Mouse (Mus musculus): ENCODE measurements around the gene Srp14.

Gene Srp14

DNA sequence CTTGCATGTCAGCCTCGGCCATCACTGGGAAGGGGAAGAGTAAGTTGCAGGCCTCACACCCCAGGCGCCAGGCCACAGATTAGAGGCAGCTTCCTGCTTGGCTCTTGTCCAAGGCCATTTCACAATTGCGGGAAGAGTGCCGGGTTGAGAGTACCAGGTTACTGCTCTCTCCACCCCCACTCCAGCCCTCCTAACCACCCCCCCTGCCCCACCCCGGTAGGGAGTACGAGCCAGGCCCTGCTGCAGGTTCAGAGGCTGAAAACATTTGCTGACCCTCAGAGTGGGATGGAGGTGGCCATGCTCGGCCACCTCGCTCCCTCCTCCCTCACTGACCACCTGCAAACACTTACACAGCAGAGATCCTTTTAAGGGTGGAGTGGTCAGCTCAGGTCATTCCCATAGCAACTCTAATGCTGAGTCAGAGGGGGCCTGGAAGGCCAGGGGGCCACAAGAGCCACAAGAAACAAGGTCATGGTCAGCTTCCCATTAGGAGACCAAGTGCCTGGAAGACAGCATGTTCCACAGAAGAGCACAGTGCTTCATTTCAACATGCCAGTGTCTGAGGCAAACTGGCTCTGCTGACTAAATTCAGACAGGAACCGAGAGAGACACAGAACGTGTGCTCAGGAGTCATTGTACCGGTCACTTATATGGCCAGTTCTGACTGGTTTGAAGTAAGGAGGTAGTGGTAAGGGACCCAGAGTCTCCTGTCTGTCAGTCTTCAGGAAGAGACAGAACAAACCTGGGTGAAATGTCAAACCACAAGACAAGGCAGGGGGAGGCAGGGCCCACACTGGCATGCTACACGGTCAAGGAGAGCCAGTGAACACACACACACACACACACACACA lies 11.0 kb upstream of the Srp14 start:
- no peak for DNase-seq (ENCODE audit: low read depth, low spot score)

DNA sequence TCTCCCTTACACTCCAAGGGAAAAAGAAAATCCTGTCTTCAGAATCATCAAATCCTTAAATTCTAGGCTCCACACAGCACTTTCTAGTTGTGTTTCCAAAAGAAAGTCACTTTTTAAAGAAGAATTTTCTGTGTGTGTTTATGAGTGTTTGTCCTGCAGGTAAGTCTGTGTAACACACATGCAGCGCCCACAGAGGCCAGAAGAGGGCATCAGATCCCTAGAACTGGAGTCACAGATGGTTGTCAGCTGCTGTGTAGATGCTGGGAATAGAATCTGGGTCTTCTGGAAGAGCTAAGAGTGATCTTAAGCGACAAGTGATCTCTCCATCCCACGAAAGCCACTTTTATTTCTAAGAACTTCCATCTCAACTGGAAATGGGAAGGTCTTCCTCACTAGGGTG lies 8.3 kb upstream of the Srp14 start:
- no peak for DNase-seq (ENCODE audit: low read depth, low spot score)

DNA sequence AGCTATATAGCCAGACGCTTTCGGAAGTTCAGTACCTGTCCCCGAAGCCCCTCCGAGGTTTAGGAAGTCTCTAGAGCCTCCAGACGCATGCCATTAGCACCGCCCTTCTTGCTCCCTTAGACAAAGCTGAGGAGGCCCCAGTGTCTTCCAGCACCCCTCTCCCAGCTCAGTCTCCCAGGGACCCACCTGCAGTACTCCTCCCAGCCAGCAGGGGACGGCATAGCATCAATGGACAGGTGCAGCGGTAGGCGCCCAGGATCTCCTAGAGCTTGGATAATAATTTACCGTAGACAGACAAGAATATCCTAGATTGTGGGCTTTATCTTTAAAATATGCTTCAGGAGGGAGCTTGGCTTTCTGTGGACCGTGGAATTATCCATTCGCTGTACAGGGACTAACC lies 7.4 kb upstream of the Srp14 start:
- peak; percentile 76 for DNase-seq (ENCODE audit: low read depth, low spot score)

DNA sequence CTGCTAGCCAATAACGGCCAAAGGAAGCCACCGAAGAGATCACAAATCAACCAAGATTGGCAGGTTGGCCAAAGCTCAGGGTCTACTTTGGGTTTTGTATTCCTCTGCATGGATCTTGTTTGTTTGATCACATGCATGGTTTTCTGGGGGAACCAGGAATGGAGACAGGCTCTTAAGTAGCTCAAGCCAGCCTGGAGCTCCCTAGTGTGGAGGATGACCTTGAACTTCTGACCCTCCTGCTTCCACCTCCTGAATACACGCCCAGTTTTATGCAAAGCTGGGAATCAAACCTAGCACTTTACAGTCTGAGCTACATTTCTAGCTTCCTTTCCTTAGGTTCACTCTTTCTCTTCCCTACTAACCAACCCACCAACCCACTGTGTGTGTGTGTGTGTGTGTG lies 5.9 kb upstream of the Srp14 start:
- DNase-seq (ENCODE audit: low read depth, low spot score): no peak

DNA sequence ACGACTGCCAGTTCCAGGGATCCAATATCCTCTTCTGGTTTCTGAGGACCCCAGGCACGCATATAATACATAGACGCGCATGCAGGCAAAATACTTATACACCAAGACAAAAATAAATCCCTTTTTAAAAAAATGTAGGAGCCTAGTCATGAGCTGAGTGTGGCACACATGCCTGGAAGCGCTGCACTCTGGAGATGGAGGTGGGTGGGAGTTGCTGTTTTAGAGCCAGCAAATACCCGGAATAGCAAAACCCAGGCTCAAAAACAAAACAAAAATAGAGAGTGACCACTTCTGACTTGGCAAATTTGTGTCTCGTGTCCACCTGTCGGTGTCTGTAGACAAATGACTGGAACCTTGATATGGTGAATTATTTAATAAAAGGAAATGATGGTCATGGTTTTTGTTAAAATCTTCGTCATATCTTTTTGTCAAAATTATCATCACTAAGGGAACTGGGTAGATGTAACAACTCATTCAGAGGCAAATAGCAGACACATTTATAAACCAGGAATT lies 4.9 kb upstream of the Srp14 start:
- no peak for DNase-seq (ENCODE audit: low read depth, low spot score)

DNA sequence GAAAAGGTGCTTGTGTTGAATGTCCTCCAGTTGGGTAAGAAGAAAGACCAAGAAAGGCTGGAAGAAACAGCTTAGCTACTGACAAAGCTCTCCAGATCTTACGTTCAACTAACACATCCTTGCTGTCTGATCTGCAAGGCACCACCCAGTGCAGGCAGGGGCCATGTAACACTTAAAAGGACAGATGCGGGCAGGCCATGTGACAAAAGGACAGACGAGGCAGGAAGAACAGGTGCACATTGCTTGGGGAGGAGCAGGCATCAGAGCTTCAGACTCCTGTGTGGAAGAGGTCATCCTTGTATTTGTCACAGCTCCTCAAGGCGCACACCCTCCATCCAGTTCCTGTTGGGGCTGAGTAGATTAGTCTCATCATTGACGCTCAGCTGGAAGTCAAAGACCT lies 3.5 kb upstream of the Srp14 start:
- no peak for DNase-seq (ENCODE audit: low read depth, low spot score)

DNA sequence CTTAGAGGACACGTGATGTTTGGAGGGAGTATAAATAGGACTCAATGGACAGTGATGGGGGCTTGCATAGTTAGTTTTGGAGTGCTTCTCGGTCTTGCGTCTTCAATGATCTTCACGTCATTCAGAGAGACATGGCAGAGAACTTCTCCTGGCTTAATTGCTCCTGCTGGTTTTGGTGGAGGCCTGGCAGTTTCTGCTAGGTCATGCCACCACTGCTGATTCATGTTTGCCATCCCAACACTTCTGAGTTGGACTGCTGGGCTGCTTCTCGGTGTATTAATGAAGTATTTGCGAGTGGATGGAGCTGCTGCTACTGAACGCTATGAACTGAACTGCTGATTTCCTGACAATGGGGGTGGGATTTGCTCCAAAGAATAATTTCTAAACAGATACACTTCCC lies 1.4 kb upstream of the Srp14 start:
- no peak for DNase-seq (ENCODE audit: low read depth, low spot score)

DNA sequence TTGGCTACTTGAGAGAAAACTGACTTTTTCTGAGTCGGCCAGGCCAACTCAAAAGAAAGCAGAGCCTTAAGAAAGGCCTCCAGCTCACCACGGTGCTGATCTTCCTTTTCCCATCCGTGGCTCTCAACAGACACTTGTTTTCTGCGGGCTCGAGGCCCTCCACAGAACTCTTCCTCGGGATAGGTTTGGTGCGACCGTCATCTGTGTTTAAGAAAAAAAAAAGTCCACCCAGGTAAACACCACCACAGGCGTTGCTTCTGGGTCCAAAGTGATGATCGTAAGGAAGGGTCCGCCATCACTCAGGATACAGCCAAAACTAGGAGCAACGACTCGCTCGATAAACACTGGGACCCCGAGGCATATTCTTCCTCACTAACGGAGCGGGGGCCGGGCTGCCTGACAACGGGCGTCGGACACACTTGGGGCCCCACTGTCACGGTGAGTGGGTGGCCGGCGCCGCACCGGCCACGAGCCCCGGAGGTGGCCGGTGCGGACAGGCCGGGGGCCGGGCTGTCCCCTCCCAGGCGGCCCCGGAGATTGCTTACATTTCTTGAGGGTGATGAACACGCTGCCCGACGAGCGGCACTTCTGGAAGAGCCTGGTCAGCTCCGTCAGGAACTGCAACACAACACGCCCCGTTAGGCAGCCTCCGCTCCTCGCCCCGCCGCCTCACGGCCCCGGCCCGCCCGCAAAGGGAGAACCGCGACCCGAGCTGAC lies 520 bp downstream of the Srp14 start:
- DNase-seq (ENCODE audit: low read depth, low spot score): no peak

DNA sequence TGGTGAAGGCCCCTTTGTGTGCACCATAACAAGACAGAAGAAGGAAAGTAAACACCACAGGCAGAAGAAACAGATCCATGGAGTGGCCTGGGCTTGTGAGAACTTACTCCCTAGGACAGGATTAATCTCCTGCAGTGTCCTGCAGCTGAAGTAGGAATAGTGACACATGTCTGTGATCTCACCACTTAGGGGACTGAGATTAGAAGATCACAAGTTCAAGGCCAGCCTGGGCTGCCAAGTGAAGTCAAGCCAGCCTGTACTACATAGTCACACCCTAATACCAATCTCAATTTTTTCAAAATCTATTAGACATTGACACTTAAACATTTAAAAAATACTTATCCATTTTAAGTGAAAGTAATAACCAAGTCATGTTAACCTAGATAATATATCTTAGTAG lies 11.2 kb downstream of the Srp14 start:
- no peak for DNase-seq (ENCODE audit: low read depth, low spot score)

DNA sequence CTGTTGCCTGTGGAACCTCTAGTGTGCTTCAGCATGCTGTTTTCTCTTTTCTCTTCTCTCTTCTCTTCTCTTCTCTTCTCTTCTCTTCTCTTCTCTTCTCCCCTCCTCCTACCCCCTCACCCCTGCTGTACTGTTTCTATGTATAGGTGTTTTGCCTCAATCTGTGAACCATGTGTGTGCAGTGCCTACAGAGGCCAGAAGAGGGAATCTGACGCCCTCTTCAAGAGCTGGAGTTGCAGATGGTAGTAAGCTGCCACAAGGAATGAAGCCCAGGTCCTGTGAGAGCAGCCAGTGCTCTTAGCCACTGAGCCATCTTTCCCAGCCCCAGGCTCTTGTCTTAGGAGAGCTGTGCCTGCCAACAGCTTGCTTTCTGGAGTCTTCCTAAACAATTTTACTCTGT lies 12.9 kb downstream of the Srp14 start:
- DNase-seq (ENCODE audit: low read depth, low spot score): no peak

DNA sequence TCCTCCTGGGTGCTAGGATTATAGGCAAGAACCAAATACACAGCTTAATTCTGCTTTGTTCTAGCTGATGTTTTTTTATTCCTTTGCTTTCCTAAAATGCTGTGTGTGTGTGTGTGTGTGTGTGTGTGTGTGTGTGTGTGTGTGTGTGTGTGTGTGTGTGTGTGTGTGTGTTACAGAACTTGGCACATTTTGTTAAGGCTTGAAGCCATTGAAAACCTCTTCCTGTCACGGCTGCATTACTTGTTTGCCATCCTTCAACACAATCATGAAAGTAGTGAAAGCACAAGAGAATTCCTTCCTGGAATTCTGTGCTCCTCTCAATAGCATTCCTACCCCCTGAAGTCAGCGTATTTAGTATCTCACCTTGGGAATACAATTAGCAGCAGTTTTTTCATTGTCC lies 13.6 kb downstream of the Srp14 start:
- no peak for DNase-seq (ENCODE audit: low read depth, low spot score)

DNA sequence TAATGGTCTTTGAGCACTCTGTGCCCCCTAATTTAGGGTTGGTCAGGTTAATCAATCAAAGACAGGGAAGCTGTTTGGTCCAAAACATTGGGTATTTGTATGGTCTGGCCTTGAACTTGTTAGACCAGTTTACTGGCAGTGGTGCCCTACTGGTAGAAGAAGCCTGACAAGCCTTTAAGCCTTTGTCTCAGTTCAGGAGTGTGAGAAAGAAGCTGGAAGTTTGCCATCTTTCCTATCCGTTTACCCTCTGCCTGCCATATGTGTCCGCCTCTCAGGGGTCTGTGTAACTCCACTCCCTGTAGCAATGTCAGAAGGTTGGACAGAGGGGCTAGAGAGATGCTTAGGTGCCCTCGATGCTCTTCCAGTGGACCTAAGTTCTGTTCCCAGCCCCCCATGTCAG lies 15.1 kb downstream of the Srp14 start:
- DNase-seq (ENCODE audit: low read depth, low spot score): no peak

DNA sequence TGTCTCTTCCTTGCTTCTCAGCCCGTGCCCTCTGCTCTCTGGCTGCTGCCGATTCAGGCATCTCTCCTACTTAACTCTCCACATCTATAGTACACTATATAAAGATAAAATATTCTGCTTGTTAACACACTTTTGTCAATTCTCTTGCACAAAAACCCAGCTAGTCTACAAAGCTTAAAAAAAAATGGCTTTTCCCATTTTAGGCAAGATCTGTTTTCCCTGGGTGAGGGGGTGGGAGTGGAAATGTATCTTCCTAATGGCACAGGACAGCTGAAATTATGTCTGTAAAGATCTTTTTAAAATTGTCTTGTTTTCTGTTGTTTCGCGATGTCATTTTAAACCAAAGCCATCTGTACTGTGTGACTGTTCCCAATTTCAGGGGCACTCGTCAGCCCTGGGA lies 16.0 kb downstream of the Srp14 start:
- no peak for DNase-seq (ENCODE audit: low read depth, low spot score)

DNA sequence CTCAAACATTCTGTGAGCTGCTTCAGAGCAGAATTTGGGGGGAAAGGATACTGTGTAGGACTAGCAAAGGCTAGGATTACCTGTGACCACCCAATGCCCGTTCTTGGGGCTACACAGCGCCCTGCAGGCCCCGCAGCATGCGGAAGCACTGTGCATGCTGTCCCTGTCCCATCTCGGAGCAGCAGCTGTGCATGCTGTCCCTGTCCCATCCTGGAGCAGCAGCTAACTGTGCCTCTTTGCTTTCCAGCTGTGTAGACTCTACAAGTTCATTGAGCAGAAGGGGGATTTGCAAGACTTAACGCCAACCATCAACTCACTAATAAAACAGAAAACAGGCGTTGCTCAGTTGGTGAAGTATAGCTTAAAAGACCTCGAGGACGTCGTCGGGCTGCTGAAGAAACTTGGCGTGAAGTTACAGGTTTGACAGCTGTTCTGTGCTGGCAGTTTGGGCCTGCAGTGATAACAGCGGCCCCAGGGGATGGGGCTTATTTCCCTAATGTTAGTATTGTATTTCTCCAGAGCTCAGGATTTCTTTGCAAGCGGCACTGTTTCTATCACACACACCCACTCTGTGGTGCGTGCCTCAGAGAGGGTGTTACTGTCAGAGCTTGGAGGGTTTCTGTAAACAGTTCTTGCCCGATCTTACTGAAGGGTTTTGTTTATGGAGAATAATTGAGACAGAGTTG lies 17.9 kb downstream of the Srp14 start:
- DNase-seq (ENCODE audit: low read depth, low spot score): peak; percentile 14

DNA sequence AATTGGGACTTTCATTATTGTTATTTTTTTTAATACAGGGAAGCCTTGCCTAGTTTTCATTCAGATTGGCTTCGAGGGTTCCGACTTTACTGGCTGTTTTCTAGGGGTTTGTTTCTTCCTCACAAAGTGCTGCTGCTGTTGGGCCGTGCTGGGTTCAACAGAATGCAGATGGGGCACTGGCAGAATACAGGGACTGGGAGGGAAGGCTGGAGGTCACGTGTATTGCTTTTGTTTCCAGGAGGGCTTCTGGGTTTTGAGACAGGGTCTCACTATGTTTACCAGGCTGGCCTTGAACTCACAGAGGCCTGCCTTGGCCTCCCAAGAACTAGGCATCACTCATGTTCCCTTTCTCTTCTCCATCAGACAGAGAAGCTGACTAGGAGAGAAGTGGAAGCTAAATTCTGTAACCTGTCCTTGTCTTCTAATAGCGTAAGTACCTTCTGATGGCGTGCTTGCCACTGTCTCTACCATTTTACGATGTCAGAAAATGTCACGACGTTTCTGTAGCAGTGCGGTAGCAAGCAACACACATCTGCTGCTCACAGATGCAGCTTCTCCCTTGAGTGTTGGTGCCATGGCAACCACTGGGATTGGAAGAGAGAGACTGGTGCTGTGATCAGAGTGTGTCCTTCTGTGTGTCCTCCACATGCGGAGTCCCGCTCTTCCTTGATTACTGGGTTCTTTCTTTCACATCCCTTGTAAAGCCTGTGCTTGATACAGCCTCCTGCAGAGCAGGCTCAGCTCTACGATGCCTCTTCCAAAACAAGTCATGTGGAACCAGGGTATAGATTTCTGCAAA lies 21.8 kb downstream of the Srp14 start:
- no peak for DNase-seq (ENCODE audit: low read depth, low spot score)

DNA sequence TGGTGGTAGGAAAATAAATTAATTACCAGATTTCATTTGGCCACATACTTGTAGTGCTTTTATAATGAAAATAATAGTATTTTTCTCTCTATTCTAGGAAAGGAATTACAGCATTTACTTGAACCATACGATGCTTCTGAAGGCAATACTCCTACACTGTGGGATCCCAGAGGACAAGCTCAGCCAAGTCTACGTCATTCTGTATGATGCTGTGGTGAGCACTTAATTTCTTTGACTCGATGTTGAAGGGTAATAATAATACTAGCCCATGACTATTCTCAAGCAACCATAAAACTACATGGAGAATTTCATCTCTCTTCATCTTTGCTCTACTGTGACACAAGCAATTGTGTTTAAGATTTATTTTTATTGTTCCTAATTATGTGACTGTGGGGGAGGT lies 22.5 kb downstream of the Srp14 start:
- no peak for DNase-seq (ENCODE audit: low read depth, low spot score)

DNA sequence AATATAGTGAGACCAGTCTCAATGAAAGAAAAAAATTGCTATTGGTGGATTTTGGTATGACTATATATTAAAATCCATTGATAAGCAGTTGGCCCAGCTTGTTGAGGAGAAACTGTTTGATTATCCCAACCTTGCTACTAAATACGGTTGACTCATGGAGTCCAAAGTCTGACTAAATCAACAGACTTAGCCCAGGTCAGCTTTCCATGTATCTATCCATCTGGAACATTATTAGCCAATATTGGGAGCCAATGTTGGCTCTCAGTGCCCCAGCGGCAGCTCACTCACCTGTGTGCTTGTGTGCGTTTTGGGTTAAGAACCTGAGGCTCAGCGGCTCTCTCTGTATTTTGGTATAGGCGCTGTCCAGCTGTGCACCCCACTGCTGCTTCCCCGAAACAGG lies 28.5 kb downstream of the Srp14 start:
- DNase-seq (ENCODE audit: low read depth, low spot score): no peak

DNA sequence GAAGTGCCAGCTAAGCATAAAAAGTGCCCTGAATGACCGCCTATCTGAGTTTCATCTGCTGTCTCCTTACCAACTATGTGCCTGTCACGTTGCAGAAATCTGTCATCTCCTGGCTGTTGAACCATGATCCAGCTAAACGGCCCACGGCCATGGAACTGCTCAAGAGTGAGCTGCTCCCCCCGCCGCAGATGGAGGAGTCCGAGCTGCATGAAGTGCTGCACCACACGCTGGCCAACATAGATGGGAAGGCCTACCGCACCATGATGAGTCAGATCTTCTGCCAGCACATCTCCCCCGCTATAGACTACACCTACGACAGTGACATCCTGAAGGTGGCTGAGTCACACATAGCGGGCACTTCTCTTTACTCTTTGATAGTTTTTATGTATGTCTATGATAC lies 31.3 kb downstream of the Srp14 start:
- DNase-seq (ENCODE audit: low read depth, low spot score): no peak

DNA sequence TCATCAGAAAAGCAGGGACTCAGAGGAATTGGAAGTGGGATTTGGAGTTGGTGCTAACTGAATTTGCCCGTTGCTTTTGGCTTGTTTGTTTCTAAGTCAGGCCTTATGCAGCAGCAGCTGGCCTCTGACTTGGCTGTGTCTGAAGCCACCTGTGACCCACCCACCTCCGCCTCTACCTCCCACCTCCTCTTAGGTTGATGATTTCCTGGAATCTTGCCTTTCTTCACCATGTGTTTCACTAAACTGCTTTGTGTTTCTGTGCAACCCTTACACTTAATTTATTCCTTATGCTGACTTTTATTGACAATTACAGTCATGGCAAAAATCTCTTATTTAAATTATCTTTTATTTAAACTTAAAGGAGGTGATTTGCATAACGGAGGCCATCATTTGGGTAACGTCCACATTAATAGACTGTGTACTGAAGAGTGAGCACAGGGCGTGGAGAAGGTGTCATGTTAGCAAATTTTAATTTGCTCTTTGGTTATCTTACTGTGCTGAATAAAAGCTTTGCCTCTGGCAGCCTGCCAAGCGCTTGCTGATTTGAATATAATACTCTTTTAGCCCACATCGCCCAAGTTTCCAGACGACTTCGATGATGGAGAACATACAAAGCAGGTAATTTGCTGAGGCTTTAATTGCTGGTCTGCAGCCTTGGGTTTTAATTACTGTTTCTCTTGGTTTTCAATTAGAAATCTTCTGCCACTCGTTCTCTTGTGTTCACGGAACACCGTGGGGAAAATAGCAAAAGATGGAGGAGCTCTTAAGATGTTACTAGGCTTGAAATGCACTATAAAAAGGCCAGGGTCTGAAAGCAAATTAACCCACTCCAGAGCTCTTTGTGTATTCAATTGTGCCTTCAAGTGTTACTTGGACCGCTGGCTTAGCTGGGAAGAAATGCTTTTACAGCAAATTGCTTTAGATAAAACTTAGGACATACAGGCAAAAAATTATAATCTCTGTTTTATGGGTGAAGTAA lies 33.5 kb downstream of the Srp14 start:
- no peak for DNase-seq (ENCODE audit: low read depth, low spot score)

DNA sequence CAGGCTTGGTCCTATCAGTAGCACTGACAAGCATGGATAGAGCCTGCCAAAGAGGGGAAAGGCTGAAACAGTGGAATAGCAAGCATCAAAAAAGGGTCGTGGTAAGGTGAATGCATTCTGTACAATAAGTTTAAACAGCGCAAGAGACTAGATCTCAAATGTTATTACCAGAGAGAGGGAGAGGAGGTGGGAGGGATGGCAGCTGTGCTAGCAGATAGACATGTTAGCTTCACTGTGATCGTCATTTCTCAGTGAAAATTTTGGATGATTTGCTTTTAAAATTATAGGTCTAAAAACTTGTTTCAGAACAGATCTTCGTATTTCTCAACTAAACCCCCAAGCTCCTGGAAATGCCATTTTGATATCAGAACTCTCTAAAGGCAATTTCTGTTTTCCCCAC lies 36.8 kb downstream of the Srp14 start:
- DNase-seq (ENCODE audit: low read depth, low spot score): no peak

DNA sequence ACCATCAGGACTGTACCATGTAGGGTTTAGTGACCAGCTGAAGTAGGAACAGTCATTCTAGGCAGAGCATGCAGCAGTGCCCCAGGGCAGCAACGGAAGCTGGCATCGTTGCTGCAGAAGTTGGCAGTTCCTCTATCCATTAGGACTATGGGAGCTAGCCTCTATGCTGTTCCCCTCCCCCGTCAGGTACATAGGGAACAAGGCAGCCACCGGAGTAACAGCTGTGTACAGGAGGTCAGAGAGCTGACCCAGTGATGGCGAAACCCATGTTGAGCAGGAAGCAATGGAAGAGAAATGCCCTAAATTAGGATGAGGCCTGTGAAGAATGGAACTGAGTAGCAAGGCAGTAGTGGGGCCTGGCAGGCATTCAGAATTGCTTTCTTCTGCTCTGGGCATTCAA lies 37.3 kb downstream of the Srp14 start:
- no peak for DNase-seq (ENCODE audit: low read depth, low spot score)

All from forelimb bud, embryonic 11.5 days (tissue).